Mouse (Mus musculus) 3T3-L1 (cell line): Measurements from ENCODE around the gene Cdkl1.
A peak's percentile ranks its signal among the peaks of the same experiment; 100 is the strongest.

Experiments
- DNase-seq: peaks from one replicate; pipeline ENCODE4 v3.0.0-alpha.2; 2015; ENCODE audit warnings: low read depth, low spot score

Gene Cdkl1

GRCm38 (mm10) chr12:69751864-69752341 lies 39.2 kb downstream of the Cdkl1 start:
- DNase-seq, result no peak

- peak; percentile 80 for DNase-seq
Measured at GRCm38 (mm10) chr12:69744138-69744537, 46.9 kb downstream of the Cdkl1 start.

DNA sequence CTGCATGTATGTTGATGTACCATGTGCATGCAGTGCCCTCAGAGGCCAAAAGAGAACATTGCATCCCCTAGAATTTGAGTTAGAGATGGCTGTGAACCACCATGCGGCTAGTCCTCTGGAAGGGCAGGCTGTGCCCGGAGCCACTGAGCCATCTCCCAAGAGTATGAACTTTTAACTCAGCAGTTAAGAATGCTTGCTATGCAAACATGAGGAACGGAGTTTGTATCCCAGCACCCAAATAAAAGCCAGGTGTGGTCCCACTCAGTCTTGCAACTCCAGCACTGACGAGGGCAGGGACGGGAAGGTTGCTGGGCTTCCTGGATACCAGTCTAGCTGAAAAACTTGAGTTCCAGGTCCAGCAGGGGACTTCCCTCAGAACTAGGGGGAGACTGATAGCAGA lies 49.1 kb downstream of the Cdkl1 start:
- no peak for DNase-seq

DNA sequence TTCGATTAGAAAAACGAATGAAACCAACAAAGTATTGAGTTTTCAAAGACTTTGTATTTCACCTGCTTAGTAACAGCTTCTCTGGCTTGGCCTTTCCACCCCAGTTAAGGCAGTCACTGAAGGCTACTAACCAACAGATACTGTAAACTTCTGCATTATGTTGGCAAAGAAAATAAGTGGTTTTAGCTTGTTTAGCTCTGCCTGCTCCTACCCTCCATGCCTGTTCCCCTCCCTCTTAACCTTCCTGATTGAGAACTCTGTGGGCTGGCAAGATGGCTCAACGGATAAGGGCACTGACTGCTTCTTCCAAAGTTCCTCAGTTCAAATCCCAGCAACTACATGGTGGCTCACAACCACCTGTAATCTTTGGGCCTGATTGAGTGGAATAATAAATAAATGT lies 57.1 kb downstream of the Cdkl1 start:
- no peak for DNase-seq

DNA sequence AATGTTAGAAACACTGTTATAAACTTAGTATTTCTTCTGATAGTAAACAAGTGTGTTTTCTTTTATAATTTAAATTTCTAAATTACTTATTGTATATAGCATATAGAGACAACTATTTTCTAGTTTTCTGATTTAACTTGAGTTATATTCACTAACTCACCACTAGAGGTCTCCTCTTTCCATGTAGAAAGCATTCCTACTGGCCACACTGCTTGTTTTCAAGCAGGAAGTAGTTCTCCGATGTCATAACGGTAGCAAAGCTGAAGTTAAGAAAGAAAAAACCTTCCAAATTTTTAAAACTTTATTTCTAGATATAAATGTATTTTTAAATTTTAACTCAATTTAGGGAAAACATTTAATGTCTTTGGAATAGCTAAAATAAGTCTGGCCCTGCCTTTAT lies 57.5 kb downstream of the Cdkl1 start:
- peak; percentile 67 for DNase-seq

GRCm38 (mm10) chr12:69732221-69732620 lies 58.8 kb downstream of the Cdkl1 start:
- no peak for DNase-seq

- DNase-seq, result no peak
Measured at GRCm38 (mm10) chr12:69730306-69730705, 60.8 kb downstream of the Cdkl1 start.

DNA sequence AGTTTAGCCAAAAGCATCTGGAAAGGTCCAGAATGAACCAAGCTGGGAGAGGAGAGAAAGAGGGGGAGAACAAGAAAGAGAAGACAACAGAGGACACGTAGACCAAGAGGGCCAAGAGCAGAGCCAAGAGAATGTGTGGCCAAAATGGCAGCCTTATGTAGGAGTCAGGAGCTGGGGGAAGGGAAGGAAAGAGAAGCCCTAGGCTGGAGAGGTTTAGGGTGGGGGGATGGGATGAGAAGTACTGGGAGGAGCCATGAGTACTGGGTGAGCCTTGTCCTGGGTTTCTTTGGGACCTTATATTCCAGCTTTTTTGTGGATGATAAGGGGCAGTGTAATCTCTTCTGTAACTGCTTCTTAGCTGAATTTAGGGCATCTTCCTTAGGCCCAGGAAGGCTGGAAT lies 61.8 kb downstream of the Cdkl1 start:
- no peak for DNase-seq

DNA sequence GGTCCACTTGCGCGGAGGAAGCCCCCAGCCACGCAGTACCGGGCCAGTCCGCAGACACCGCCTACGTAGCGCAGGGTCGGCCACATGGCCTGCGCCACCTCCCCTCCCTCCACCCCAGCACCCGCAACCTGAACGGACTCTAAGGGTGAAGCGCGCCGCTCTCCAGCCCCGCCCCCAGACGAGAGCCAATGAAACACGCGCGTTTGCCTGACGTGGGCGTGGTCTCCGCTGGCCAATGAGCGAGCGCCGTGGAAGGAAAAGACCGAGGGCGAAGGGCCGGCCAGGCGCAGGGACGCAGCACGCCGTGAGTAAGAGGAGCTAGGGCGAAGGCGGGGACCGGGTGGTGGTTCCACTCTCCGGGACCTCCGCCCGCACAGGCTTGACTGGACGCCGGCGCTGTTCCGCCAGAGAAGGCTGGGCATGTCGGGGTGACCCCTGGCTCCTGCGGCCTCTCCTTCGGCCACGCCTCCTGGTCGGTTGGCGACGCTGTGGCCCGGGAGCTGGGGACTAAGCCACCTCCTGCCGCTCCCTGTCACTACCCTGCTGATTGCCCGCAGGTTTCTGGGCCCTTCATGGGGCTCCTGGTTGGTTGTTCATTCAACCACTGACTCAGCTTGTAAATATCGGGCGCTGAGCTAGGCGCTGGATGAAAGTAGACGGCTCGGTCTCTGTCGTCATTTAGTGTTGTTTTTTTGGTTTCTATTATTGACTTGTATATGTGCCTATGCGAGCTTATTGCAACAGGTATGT lies 66.2 kb downstream of the Cdkl1 start, which contains the start of the genes L2hgdh and Atp5s:
Gene L2hgdh (minus strand): TSS at position 163 of the 750 bp plus-strand sequence.
Gene Atp5s (plus strand): TSS at position 240 of the 750 bp plus-strand sequence.
- DNase-seq, result peak; percentile 96

- peak; percentile 48 for DNase-seq
Measured at GRCm38 (mm10) chr12:69724018-69724710, 66.9 kb downstream of the Cdkl1 start.

DNA sequence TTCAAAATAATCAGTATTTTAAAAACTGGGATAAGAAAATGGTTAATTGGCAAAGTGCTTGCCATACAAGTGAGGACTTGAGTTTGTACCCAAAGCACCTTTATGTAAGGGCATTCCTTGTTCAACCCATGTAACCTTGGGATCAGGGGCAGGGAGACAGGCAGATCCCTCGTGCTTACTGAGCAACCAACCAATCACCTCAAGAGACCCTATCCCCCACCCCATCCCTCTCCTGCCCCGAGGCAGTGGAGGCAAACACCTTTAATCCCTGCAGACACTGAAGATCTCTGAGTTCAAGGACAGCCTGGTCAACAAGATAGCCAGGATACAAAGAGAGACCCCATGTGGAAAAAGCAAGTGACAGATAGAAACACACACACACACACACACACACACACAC lies 67.7 kb downstream of the Cdkl1 start:
- no peak for DNase-seq

DNA sequence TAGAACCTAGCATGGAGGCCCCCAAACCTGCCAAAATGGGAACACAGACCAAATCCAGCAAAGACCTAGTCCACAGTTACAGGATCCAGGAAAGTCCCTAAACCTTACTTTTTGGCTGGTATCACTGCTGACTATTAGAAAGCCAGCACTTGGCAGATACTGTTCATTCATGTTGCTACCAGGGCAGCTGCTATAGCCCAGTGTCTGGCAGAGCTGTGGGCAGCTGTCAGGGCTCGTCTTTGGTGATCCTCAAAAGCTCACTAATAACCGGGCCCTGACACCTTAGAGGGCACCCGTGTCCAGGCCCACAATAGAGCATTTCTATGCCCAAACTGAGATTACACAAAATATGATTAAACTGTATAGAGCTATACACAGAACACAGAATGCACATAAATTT lies 68.2 kb downstream of the Cdkl1 start:
- DNase-seq, result no peak

DNA sequence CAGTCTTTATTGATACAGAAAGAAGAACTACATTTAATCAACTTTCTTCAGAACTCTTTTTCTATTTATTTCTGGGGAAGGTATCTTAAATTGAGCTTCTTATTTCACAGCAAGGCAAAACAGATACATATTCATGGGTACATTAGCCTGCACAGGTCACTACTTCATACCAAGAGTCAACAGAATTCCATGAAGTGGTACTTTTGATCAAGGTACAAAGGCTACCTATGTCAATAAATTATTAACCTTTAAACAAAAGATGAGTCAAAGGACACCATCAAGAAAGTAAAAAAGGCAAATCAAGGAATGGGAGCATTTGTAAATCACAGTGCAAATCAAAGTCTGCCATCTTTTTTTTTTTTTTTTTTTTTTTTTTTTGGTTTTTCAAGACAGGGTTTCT lies 77.4 kb downstream of the Cdkl1 start:
- DNase-seq, result no peak

DNA sequence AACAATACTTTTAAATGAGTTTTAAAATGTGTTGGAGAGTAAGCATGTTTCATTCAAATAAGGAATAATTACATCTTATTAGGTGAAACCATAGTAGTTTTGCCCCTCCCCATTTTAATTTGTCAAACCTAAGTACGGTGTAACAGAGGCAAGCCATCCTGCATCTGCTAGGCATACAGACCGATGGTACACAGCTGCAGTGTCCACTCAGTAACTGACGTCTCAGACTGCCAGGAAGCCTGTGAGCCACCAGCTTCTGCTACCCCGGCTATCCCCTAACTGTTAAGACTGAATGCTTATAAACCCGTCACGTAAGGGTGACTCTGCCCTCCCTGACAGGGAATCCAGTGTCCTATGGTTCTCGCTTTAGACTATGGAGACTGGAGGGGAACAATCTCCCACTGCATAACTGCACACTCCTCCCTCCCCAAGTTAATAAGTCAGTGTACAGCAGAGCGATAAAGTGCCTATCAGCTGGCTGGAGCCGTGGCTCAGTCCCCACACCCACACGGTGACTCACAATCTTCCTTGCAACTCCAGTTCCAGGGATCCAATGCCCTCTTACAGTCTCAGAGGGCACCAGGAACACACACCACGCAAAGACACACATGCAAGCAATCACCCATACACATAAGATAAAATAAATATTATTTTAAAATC lies 86.1 kb downstream of the Cdkl1 start:
- DNase-seq, result peak; percentile 29

DNA sequence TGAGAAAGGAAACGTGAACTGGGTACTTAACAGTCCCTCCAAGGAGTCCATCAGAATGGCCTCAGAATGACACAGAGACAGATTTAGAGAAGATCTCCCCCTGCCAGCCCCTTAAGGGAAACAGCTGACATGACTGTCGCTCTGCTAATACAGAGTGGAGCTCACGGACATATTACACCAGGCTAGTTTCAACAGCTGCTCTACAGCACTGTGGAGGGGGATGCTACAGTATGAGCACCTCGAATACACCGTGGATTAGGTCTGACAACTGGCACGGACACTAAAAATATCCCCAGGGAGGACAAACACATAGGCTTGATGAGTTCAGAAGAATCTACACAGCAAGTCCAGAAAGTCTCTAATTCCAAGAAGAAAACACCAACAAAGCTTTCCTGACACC lies 92.7 kb downstream of the Cdkl1 start:
- no peak for DNase-seq
